Mouse (Mus musculus): ENCODE results near the gene Irak2. TPM values are rescaled to one million over a fixed set of nuclear protein-coding genes. Genes with fewer than 3 reads are reported as not detected.

The Irak2 gene
- polyA plus RNA-seq, 1 experiment from 2014 or later: 2.6 TPM

DNA sequence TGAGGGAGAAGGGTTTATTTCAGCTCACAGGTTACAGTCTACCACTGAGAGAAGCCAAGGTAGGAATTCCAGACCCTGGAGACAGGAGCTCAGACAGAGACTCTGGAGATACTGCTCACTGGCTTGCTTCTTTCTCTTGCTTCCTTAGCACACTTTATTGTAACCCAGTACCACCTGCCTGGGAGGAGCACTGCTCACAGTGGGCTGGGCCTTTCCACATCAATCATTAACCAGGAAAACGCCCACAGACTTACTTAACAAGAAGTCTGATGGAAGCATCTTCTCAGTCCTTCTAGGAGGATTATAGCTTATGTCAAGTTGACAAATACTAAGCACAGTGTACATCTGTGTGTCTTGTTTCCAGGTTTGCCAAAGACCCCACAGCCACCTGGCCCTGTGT, 76.5 kb downstream of the Irak2 start:
- DNase-seq (ENCODE audit: low spot score) (no peak), ATAC-seq (ENCODE audit: insufficient read depth, low FRiP score, low TSS enrichment) (no peak)
- WGBS: 67% methylated on average over 1 of the region's 1 CpGs
- Histone ChIP-seq H3K4me1 (ENCODE audit: control insufficient read depth, insufficient read depth, low read length) (no peaks in the 10 kb centered on the region), H3K27me3 (ENCODE audit: control insufficient read depth, insufficient read depth, low read length) (no peaks in the 10 kb centered on the region), H3K36me3 (ENCODE audit: control insufficient read depth, insufficient read depth, low read length) (peaks cover 16% of the 10 kb centered on the region), H3K9ac (ENCODE audit: low read length) (no peak overlapping the region), H3K27ac (ENCODE audit: low read depth, low read length) (no peak overlapping the region), H3K9me3 (ENCODE audit: control insufficient read depth, low read length) (no peaks in the 10 kb centered on the region), H3K4me2 (ENCODE audit: low read depth) (no peak overlapping the region), H3K4me3 (ENCODE audit: low read depth, low read length) (no peak overlapping the region)

- 86% methylated on average over 3 of the region's 3 CpGs for WGBS
- H3K27me3 ChIP-seq (ENCODE audit: control insufficient read depth, insufficient read depth, low read length): no peaks in the 10 kb centered on the region
- no peaks in the 10 kb centered on the region for H3K9me3 ChIP-seq (ENCODE audit: control insufficient read depth, low read length)
- DNase-seq (ENCODE audit: low spot score) (no peak), ATAC-seq (ENCODE audit: insufficient read depth, low FRiP score, low TSS enrichment) (no peak)
- H3K27ac ChIP-seq (ENCODE audit: low read depth, low read length): no peak overlapping the region
- H3K4me3 ChIP-seq (ENCODE audit: low read depth, low read length): no peak overlapping the region
- H3K36me3 ChIP-seq (ENCODE audit: control insufficient read depth, insufficient read depth, low read length): peaks cover 11% of the 10 kb centered on the region
- H3K9ac ChIP-seq (ENCODE audit: low read length): no peak overlapping the region
- H3K4me2 ChIP-seq (ENCODE audit: low read depth): no peak overlapping the region
- H3K4me1 ChIP-seq (ENCODE audit: control insufficient read depth, insufficient read depth, low read length): no peaks in the 10 kb centered on the region
These were observed 79.3 kb downstream of the Irak2 start for GRCm38 (mm10) chr6:113717541-113717940.

DNA sequence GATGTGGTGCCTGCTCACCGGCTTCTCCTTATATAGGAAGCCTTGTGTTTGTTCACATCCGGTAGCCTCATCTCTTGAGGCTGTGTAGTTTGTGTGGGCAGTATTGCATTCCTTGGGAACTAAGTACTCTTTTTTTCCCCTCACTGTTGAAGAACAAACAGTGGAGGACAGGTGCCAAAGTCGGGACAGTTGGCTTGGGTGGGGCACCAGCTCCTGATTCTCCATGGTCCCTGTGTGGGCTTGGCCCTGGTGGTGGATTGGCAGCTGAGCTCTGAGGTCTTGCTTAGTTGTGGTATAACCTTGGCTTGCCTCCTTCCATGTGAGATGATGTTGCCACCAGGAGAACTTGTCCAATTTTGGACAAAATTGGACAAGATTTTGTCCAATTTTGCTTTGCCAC, 81.6 kb downstream of the Irak2 start, which contains the start of gene Ghrl:
Gene Ghrl (minus strand): TSS at position 3 of the 400 bp plus-strand sequence.
- H3K9ac ChIP-seq (ENCODE audit: low read length): no peak within 1 kb of the TSS
- no peak within 1 kb of the TSS for H3K27ac ChIP-seq (ENCODE audit: low read depth, low read length)
- no peaks in the 10 kb centered on the region for H3K9me3 ChIP-seq (ENCODE audit: control insufficient read depth, low read length)
- no peak for DNase-seq (ENCODE audit: low spot score)
- no peak within 1 kb of the TSS for H3K4me3 ChIP-seq (ENCODE audit: low read depth, low read length)
- peaks cover 12% of the 10 kb centered on the region for H3K36me3 ChIP-seq (ENCODE audit: control insufficient read depth, insufficient read depth, low read length)
- H3K4me1 ChIP-seq (ENCODE audit: control insufficient read depth, insufficient read depth, low read length): no peaks in the 10 kb centered on the region
- 90% methylated on average over 3 of the region's 3 CpGs for WGBS
- no peaks in the 10 kb centered on the region for H3K27me3 ChIP-seq (ENCODE audit: control insufficient read depth, insufficient read depth, low read length)
- no peak within 1 kb of the TSS for H3K4me2 ChIP-seq (ENCODE audit: low read depth)
- ATAC-seq (ENCODE audit: insufficient read depth, low FRiP score, low TSS enrichment): no peak

GRCm38 (mm10) chr6:113721061-113721460, 82.8 kb downstream of the Irak2 start:
- H3K4me2 ChIP-seq (ENCODE audit: low read depth): no peak overlapping the region
- H3K36me3 ChIP-seq (ENCODE audit: control insufficient read depth, insufficient read depth, low read length): peaks cover 10% of the 10 kb centered on the region; the same call in 1 of the 2 replicates
- H3K9me3 ChIP-seq (ENCODE audit: control insufficient read depth, low read length): no peaks in the 10 kb centered on the region
- no peaks in the 10 kb centered on the region for H3K4me1 ChIP-seq (ENCODE audit: control insufficient read depth, insufficient read depth, low read length)
- 94% methylated on average over 4 of the region's 4 CpGs for WGBS
- no peak overlapping the region for H3K4me3 ChIP-seq (ENCODE audit: low read depth, low read length)
- DNase-seq (ENCODE audit: low spot score): no peak
- H3K27ac ChIP-seq (ENCODE audit: low read depth, low read length): no peak overlapping the region
- no peak for ATAC-seq (ENCODE audit: insufficient read depth, low FRiP score, low TSS enrichment)
- no peak overlapping the region for H3K9ac ChIP-seq (ENCODE audit: low read length)
- H3K27me3 ChIP-seq (ENCODE audit: control insufficient read depth, insufficient read depth, low read length): no peaks in the 10 kb centered on the region

- Histone ChIP-seq H3K9ac (ENCODE audit: low read length) (no peak overlapping the region), H3K27ac (ENCODE audit: low read depth, low read length) (no peak overlapping the region), H3K4me2 (ENCODE audit: low read depth) (no peak overlapping the region), H3K9me3 (ENCODE audit: control insufficient read depth, low read length) (no peaks in the 10 kb centered on the region), H3K36me3 (ENCODE audit: control insufficient read depth, insufficient read depth, low read length) (peaks cover 13% of the 10 kb centered on the region), H3K4me3 (ENCODE audit: low read depth, low read length) (no peak overlapping the region), H3K4me1 (ENCODE audit: control insufficient read depth, insufficient read depth, low read length) (no peaks in the 10 kb centered on the region), H3K27me3 (ENCODE audit: control insufficient read depth, insufficient read depth, low read length) (no peaks in the 10 kb centered on the region)
- 90% methylated on average over 7 of the region's 7 CpGs for WGBS
- no peak for DNase-seq (ENCODE audit: low spot score)
- no peak for ATAC-seq (ENCODE audit: insufficient read depth, low FRiP score, low TSS enrichment)
These were observed 89.9 kb downstream of the Irak2 start for GRCm38 (mm10) chr6:113728181-113728580.

DNA sequence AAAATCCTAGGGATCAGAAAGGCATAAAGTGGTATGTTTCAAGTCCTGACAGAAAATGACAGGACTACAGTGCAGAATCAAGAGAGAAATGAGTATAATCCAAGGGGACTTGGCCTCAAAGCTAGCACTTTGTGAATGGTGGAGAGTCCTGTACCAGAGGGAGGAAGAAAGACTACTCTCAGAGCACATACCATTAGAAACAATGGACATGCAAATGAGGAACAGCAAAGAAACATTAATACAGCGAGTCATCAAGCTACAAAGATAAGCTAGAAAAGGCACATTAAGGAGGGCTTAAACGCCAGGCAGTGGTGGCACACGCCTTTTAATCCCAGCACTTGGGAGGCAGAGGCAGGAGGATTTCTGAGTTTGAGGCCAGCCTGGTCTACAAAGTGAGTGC, 93.0 kb downstream of the Irak2 start:
- no peak for ATAC-seq (ENCODE audit: insufficient read depth, low FRiP score, low TSS enrichment)
- Histone ChIP-seq H3K4me1 (ENCODE audit: control insufficient read depth, insufficient read depth, low read length) (no peaks in the 10 kb centered on the region), H3K9me3 (ENCODE audit: control insufficient read depth, low read length) (no peaks in the 10 kb centered on the region), H3K9ac (ENCODE audit: low read length) (no peak overlapping the region), H3K27ac (ENCODE audit: low read depth, low read length) (no peak overlapping the region), H3K4me2 (ENCODE audit: low read depth) (no peak overlapping the region), H3K4me3 (ENCODE audit: low read depth, low read length) (no peak overlapping the region), H3K36me3 (ENCODE audit: control insufficient read depth, insufficient read depth, low read length) (peaks cover 24% of the 10 kb centered on the region), H3K27me3 (ENCODE audit: control insufficient read depth, insufficient read depth, low read length) (no peaks in the 10 kb centered on the region)
- no peak for DNase-seq (ENCODE audit: low spot score)
- 94% methylated on average over 3 of the region's 3 CpGs for WGBS

DNA sequence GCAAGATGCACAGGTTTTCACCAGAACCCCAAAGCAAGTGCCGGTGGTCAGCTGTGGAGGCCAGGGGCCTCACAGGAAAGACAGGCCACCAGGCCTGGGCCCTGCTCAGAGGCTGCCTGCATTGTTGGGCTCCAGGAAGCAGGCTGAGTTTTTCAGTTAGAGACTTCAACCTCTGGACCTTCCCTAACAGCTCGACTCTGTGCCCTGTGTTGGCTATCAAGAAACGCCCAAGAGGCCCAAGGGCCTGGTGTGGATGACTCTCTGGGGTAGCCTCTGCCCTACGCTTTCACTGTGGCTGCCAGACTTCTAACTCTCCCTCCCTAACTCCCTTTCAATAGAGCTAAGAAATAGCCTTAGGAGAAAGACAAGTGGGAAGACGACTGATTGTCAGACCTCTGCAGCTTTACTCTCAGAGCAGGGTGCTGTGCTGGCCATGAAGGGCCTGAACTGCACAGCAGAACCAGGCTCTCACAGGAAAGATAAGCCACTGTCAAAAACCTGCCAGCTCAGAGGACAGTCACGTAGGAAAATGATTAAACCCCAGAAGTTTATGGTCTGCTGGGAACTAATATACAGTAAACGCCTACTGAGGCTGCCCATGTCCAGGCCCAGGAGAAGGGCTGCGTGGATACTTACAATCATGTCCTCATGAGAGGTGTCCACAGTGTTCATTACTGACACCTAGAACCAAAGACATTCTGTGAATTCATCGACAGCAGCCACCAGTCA, 99.2 kb downstream of the Irak2 start:
- H3K27me3 ChIP-seq (ENCODE audit: control insufficient read depth, insufficient read depth, low read length): no peaks in the 10 kb centered on the region
- no peak overlapping the region for H3K4me3 ChIP-seq (ENCODE audit: low read depth, low read length)
- no peak overlapping the region for H3K4me2 ChIP-seq (ENCODE audit: low read depth)
- WGBS: 93% methylated on average over 9 of the region's 9 CpGs
- no peaks in the 10 kb centered on the region for H3K4me1 ChIP-seq (ENCODE audit: control insufficient read depth, insufficient read depth, low read length)
- ATAC-seq (ENCODE audit: insufficient read depth, low FRiP score, low TSS enrichment) (no peak), DNase-seq (ENCODE audit: low spot score) (no peak)
- no peaks in the 10 kb centered on the region for H3K9me3 ChIP-seq (ENCODE audit: control insufficient read depth, low read length)
- H3K27ac ChIP-seq (ENCODE audit: low read depth, low read length): no peak overlapping the region
- H3K9ac ChIP-seq (ENCODE audit: low read length): no peak overlapping the region
- H3K36me3 ChIP-seq (ENCODE audit: control insufficient read depth, insufficient read depth, low read length): peaks cover 15% of the 10 kb centered on the region

DNA sequence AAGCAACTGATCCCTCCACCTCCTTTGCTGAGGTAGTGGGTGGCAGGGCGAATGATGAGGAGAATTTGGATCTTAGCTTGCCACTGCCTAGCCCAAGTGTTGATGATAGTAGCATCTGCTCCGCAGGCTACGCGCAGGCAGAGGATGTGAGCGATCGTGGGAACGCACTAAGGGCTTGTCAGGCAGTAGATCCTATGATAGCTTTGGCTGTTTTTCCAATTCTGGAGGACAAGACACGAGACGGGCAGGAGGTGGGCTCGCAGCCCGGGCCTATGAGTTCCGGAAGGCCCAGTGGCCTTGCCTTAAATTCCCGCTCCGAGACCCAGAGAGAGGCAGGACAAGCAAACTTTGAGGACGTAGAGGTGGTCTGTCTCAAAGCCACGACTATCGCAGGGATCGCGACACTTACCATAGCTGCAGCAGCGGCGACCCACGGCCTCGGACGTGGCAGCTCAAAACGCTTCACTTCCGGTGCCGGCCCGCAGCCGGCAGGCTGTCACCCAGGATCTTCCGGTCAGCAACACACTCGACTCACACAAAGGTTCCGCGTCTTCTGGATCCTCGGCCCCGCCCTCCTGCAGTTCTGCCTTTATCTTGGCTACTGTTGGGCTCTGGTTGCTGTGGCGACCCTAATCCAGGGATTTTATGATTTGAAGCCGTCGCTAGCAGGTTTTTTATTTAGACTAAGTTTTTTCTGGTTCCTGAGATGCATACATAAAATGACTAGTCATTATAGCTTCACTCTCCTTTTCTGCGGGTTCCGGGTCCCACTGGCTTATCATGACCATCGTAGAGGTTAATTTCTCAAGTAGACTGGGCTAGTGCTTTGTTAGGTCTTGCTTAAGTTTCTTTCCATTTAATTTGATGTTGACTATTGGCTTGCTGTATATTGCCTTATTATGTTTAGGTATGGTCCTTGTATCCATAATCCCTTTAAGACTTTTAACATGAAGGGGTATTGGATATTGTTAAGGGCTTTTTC, 102.3 kb downstream of the Irak2 start, which contains the start of gene Sec13:
Gene Sec13 (minus strand): TSS at position 508 of the 982 bp plus-strand sequence.
- Histone ChIP-seq H3K4me2 (ENCODE audit: low read depth) (peak within 1 kb of the TSS; percentile 53), H3K36me3 (ENCODE audit: control insufficient read depth, insufficient read depth, low read length) (peaks cover 5% of the 10 kb centered on the region), H3K4me3 (ENCODE audit: low read depth, low read length) (peak within 1 kb of the TSS; percentile 52), H3K27ac (ENCODE audit: low read depth, low read length) (no peak within 1 kb of the TSS), H3K27me3 (ENCODE audit: control insufficient read depth, insufficient read depth, low read length) (no peaks in the 10 kb centered on the region), H3K9ac (ENCODE audit: low read length) (peak within 1 kb of the TSS; percentile 66), H3K9me3 (ENCODE audit: control insufficient read depth, low read length) (no peaks in the 10 kb centered on the region), H3K4me1 (ENCODE audit: control insufficient read depth, insufficient read depth, low read length) (no peaks in the 10 kb centered on the region)
- DNase-seq (ENCODE audit: low spot score): peak; percentile 91
- ATAC-seq (ENCODE audit: insufficient read depth, low FRiP score, low TSS enrichment): peak; percentile 87
- WGBS: 7% methylated on average over 41 of the region's 41 CpGs

All from neural tube, embryonic 11.5 days (tissue).